In genomic region chr1:38377930-38378329, GRCm38 (mm10) we compare ENCODE assay signal across 28 mouse cellular contexts.
"Had no signal": no experiment of that assay in that cellular context is flagged by ENCODE, and none has a peak within 500 bp of the region (broad histone marks: within the 10 kb centered on the region; RNA-seq: fewer than 3 reads in every experiment).

No protein-coding gene starts in this region.

- ATAC-seq: forebrain, embryonic 13.5 days; forebrain, embryonic 14.5 days; forebrain, embryonic 15.5 days; forebrain, embryonic 16.5 days; forebrain, postnatal 0 days had no signal

- H3K9ac ChIP-seq: embryonic facial prominence, embryonic 12.5 days; embryonic facial prominence, embryonic 13.5 days; embryonic facial prominence, embryonic 15.5 days; forebrain, embryonic 12.5 days; forebrain, embryonic 13.5 days; forebrain, embryonic 15.5 days; forebrain, postnatal 0 days had no signal

- H3K27ac ChIP-seq: embryonic facial prominence, embryonic 10.5 days; embryonic facial prominence, embryonic 12.5 days; embryonic facial prominence, embryonic 13.5 days; embryonic facial prominence, embryonic 15.5 days; forebrain, embryonic 10.5 days; forebrain, embryonic 12.5 days; forebrain, embryonic 13.5 days; forebrain, embryonic 15.5 days; gastrocnemius, adult 2 months; heart, adult 2 months had no signal

- H3K9me3 ChIP-seq: embryonic facial prominence, embryonic 12.5 days; embryonic facial prominence, embryonic 13.5 days; embryonic facial prominence, embryonic 15.5 days; forebrain, embryonic 15.5 days had no signal

- H3K4me1 ChIP-seq: embryonic facial prominence, embryonic 10.5 days; embryonic facial prominence, embryonic 12.5 days; embryonic facial prominence, embryonic 15.5 days; forebrain, embryonic 10.5 days; forebrain, embryonic 12.5 days; forebrain, embryonic 15.5 days had no signal

- DNase-seq: cerebellum, adult 8-10 months; cerebellum, adult 9-10 months; cerebellum, adult 9-11 months; cerebellum, postnatal 10 days; cerebellum, postnatal 14 days; cerebellum, postnatal 25 days; cerebellum, postnatal 36 days; embryo, embryonic 11 days; forebrain, postnatal 0 days; gastrocnemius, adult 2 months; gastrocnemius, postnatal 10 days; gastrocnemius, postnatal 14 days; gastrocnemius, postnatal 25 days; gastrocnemius, postnatal 36 days; heart, adult 11 months; heart, adult 18-20 months; heart, adult 2 months had no signal

- H3K27me3 ChIP-seq: embryonic facial prominence, embryonic 12.5 days; embryonic facial prominence, embryonic 13.5 days; embryonic facial prominence, embryonic 15.5 days; forebrain, embryonic 12.5 days; forebrain, embryonic 13.5 days; forebrain, embryonic 15.5 days had no signal

- H3K4me3 ChIP-seq: embryonic facial prominence, embryonic 10.5 days; embryonic facial prominence, embryonic 12.5 days; embryonic facial prominence, embryonic 13.5 days; embryonic facial prominence, embryonic 15.5 days; erythroblast, embryonic 14.5 days; forebrain, embryonic 10.5 days; forebrain, embryonic 12.5 days; forebrain, embryonic 13.5 days; forebrain, embryonic 15.5 days; gastrocnemius, adult 2 months; heart, adult 2 months had no signal

- H3K36me3 ChIP-seq: embryonic facial prominence, embryonic 12.5 days; embryonic facial prominence, embryonic 15.5 days; forebrain, embryonic 12.5 days; forebrain, embryonic 15.5 days had no signal
